Mouse (Mus musculus) ES-E14 (cell line): ENCODE measurements around the gene Chd1.

Source experiments
- CHD2 ChIP-seq: IDR thresholded peaks from 2 replicates; pipeline ENCODE4 v1.6.1; 2014; ENCODE audit warnings: mild to moderate bottlenecking, low read depth, low read length, inconsistent platforms
- MAFK ChIP-seq: IDR thresholded peaks from 2 replicates; pipeline ENCODE4 v1.6.1; 2014; ENCODE audit warnings: mild to moderate bottlenecking, low read depth, low read length, inconsistent platforms; ENCODE audit not compliant: insufficient read depth
- ZC3H11A ChIP-seq: IDR thresholded peaks from 2 replicates; pipeline ENCODE4 v1.6.1; 2012; ENCODE audit warnings: low read depth, mild to moderate bottlenecking, inconsistent platforms, low read length, borderline replicate concordance
- ZNF384 ChIP-seq: IDR thresholded peaks from 2 replicates; pipeline ENCODE4 v1.6.1; 2012; ENCODE audit warnings: low read depth, low read length, inconsistent platforms

DNA sequence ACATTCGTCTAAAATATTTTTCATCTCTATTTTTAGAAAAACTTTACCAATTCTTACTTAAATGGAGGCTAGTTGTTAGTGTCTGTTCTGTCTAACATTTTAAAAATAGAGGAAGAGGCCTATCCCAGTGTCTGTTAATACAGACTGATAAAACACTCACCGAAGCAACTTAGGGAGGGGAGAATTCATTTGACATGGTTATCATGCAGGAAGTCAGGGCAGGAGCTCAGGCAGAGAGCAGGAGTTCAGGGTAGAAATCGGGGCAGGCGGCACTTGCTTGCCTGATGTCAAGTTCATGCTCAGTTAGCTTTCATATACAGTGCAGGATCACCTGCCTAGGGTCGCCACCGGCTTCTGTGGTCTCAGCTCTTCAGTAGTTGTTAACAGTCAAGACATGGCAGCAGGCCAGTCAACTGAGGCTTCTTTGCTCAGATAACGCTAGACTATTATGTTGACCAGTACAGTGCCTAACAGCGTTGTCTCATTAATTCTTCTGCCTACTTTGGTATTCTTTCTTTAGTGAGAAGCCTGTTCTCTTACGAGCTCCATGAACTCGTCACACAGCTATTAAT, 32.7 kb downstream of the Chd1 start:
- TF ChIP-seq ZNF384 (no peak), MAFK (no peak), CHD2 (no peak), ZC3H11A (no peak)
